Mouse (Mus musculus) liver, postnatal 0 days (tissue): ENCODE results near the gene Agbl4.

ENCODE experiments used
- CTCF ChIP-seq: sonication (generic); IDR thresholded peaks from 2 replicates; pipeline ENCODE4 v1.5.1; 2016; ENCODE audit warnings: antibody characterized with exemption, low read depth
- EP300 ChIP-seq: IDR thresholded peaks from 2 replicates; pipeline ENCODE4 v1.6.1; 2016; ENCODE audit warnings: antibody characterized with exemption, low read depth, mild to moderate bottlenecking

DNA sequence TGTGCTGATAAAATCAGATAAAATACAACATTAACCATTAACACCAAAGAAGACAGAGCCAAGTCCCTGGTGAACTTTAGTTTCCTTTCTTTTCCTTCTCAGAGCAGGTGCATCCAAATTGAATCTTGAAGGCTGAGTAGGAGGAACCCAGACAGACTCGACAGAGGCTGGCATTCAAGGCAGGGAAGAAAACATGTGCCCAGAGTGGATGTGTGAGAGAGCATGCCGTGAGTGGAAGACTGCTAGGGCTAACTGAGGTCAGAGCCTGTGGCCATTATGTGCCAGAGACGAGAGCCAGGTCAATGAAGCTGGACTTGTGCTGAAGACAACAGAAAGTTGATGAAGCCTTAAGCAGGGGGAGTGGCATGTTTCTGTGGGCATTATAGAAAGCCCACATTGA, 1121.8 kb downstream of the Agbl4 start:
- no peak for TF ChIP-seq CTCF
- TF ChIP-seq EP300: no peak
